Comparison of ENCODE assay signal across 20 mouse cellular contexts in genomic region chr12:71867345-71868240, GRCm38 (mm10). TPM values are rescaled to one million over a fixed set of nuclear protein-coding genes. Genes with fewer than 3 reads are reported as not detected.
DNase-seq lines count a peak whose midpoint lies in the region; ATAC-seq lines count a peak whose summit lies in the region.
"Had no signal": no experiment of that assay in that cellular context is flagged by ENCODE, and none has a peak within 500 bp of the region (broad histone marks: within the 10 kb centered on the region; RNA-seq: fewer than 3 reads in every experiment).

No protein-coding gene starts in this region.

- no peak for DNase-seq in frontal cortex, adult 2 months (ENCODE audit: extremely low spot score in 1 of 2, low spot score in 1 of 2)
- no peak for DNase-seq in heart, adult 18-20 months
- DNase-seq in limb, embryonic 10.5 days (ENCODE audit: low spot score): no peak
- DNase-seq in telencephalon, adult 2 months (ENCODE audit: low read depth, low spot score): peak; percentile 41
- DNase-seq in hindbrain, embryonic 14.5 days (ENCODE audit: low spot score): no peak
- DNase-seq: adrenal gland, postnatal 36 days; cerebellum, adult 9-11 months; midbrain, embryonic 14.5 days; right cerebral cortex, postnatal 25 days; thymus, adult 2 months had no signal

- no peaks in the 10 kb centered on the region for H3K27me3 ChIP-seq in heart, embryonic 16.5 days (ENCODE audit: control insufficient read depth, insufficient read depth, low read length)
- no peaks in the 10 kb centered on the region for H3K27me3 ChIP-seq in limb, embryonic 15.5 days
- no peaks in the 10 kb centered on the region for H3K27me3 ChIP-seq in limb, embryonic 10.5 days (ENCODE audit: low read depth, poor library complexity, severe bottlenecking)
- H3K27me3 ChIP-seq in hindbrain, embryonic 14.5 days (ENCODE audit: control insufficient read depth, insufficient read depth, low read length): no peaks in the 10 kb centered on the region
- H3K27me3 ChIP-seq: embryonic facial prominence, embryonic 12.5 days; forebrain, embryonic 13.5 days; limb, embryonic 13.5 days had no signal

- H3K9me3 ChIP-seq in heart, embryonic 16.5 days (replicated peaks; ENCODE audit: control insufficient read depth, low read length): no peaks in the 10 kb centered on the region
- no peaks in the 10 kb centered on the region for H3K9me3 ChIP-seq in limb, embryonic 15.5 days
- H3K9me3 ChIP-seq in limb, embryonic 10.5 days (replicated peaks): no peaks in the 10 kb centered on the region
- H3K9me3 ChIP-seq in hindbrain, embryonic 14.5 days (ENCODE audit: control insufficient read depth, low read length): no peaks in the 10 kb centered on the region
- H3K9me3 ChIP-seq: embryonic facial prominence, embryonic 12.5 days; forebrain, embryonic 13.5 days; limb, embryonic 13.5 days had no signal

- H3K4me2 ChIP-seq in heart, embryonic 16.5 days (ENCODE audit: low read depth, low read length): no peak overlapping the region
- no peak overlapping the region for H3K4me2 ChIP-seq in limb, embryonic 15.5 days
- no peak overlapping the region for H3K4me2 ChIP-seq in hindbrain, embryonic 14.5 days (replicated peaks)
- H3K4me2 ChIP-seq: embryonic facial prominence, embryonic 12.5 days; forebrain, embryonic 13.5 days; limb, embryonic 13.5 days had no signal

- H3K9ac ChIP-seq in heart, embryonic 16.5 days (ENCODE audit: low read length): no peak overlapping the region
- H3K9ac ChIP-seq in limb, embryonic 15.5 days: no peak overlapping the region
- H3K9ac ChIP-seq in hindbrain, embryonic 14.5 days: no peak overlapping the region
- H3K9ac ChIP-seq: embryonic facial prominence, embryonic 12.5 days; forebrain, embryonic 13.5 days; limb, embryonic 13.5 days; liver, embryonic 14.5 days had no signal

- 74% methylated on average over 9 of the region's 9 CpGs for WGBS in heart, embryonic 16.5 days
- 49% methylated on average over 9 of the region's 9 CpGs for WGBS in limb, embryonic 15.5 days
- WGBS in limb, embryonic 10.5 days: 62% methylated on average over 9 of the region's 9 CpGs
- 85% methylated on average over 9 of the region's 9 CpGs for WGBS in hindbrain, embryonic 14.5 days

- ATAC-seq in frontal cortex, adult (ENCODE audit: low TSS enrichment): peak; percentile 86
- ATAC-seq in heart, embryonic 16.5 days (replicated peaks; ENCODE audit: extremely low read depth, insufficient read depth, low FRiP score): no peak
- no peak for ATAC-seq in limb, embryonic 15.5 days (ENCODE audit: insufficient number of reproducible peaks, low FRiP score, low TSS enrichment, low read depth)
- no peak for ATAC-seq in hindbrain, embryonic 14.5 days (ENCODE audit: low FRiP score)
- ATAC-seq: forebrain, embryonic 13.5 days; hindbrain, postnatal 0 days; intestine, postnatal 0 days had no signal

- no peak overlapping the region for H3K4me3 ChIP-seq in heart, embryonic 16.5 days (ENCODE audit: low read length)
- H3K4me3 ChIP-seq in limb, embryonic 15.5 days: no peak overlapping the region
- no peak overlapping the region for H3K4me3 ChIP-seq in limb, embryonic 10.5 days
- no peak overlapping the region for H3K4me3 ChIP-seq in hindbrain, embryonic 14.5 days (replicated peaks; ENCODE audit: low read length)
- H3K4me3 ChIP-seq: embryonic facial prominence, embryonic 12.5 days; erythroblast, embryonic 14.5 days; forebrain, embryonic 13.5 days; limb, embryonic 13.5 days had no signal

- peak overlapping the region; percentile 33; the same call in 1 of the 2 replicates for H3K27ac ChIP-seq in heart, embryonic 16.5 days (ENCODE audit: low read length)
- 0 out of 2 replicates have a peak overlapping the region, but pooled peaks have one; percentile 12 for H3K27ac ChIP-seq in limb, embryonic 15.5 days
- no peak overlapping the region for H3K27ac ChIP-seq in limb, embryonic 10.5 days
- H3K27ac ChIP-seq in hindbrain, embryonic 14.5 days: no peak overlapping the region
- H3K27ac ChIP-seq: embryonic facial prominence, embryonic 12.5 days; forebrain, embryonic 13.5 days; hindbrain, postnatal 0 days; limb, embryonic 13.5 days; liver, embryonic 14.5 days had no signal

- H3K36me3 ChIP-seq in heart, embryonic 16.5 days (ENCODE audit: control insufficient read depth, insufficient read depth): no peaks in the 10 kb centered on the region
- no peaks in the 10 kb centered on the region for H3K36me3 ChIP-seq in limb, embryonic 15.5 days
- no peaks in the 10 kb centered on the region for H3K36me3 ChIP-seq in limb, embryonic 10.5 days
- H3K36me3 ChIP-seq in hindbrain, embryonic 14.5 days (replicated peaks; ENCODE audit: control insufficient read depth, insufficient read depth): no peaks in the 10 kb centered on the region
- H3K36me3 ChIP-seq: embryonic facial prominence, embryonic 12.5 days; limb, embryonic 13.5 days had no signal

- H3K4me1 ChIP-seq in heart, embryonic 16.5 days (ENCODE audit: control insufficient read depth, insufficient read depth, low read length): peaks cover 55% of the 10 kb centered on the region
- H3K4me1 ChIP-seq in limb, embryonic 15.5 days: peaks cover 46% of the 10 kb centered on the region
- H3K4me1 ChIP-seq in limb, embryonic 10.5 days: peaks cover 56% of the 10 kb centered on the region
- H3K4me1 ChIP-seq in hindbrain, embryonic 14.5 days (replicated peaks; ENCODE audit: control insufficient read depth, insufficient read depth, low read length): 0 out of 2 replicates have a peak, but pooled peaks cover 4% of the 10 kb centered on the region

RNA-seq across cellular contexts. Expression of gene Daam1, which starts 36.7 kb away (rescaled TPM):
- polyA plus RNA-seq in frontal cortex, adult 2 months (2012; rRNA removed): 25.5 and 27.2 TPM in 2 replicates
- polyA plus RNA-seq in heart, embryonic 16.5 days (2015; fragmentation: Nextera tagmentation; extraction: Ambion mirVana): 21.6 and 21.7 TPM in 2 replicates
- 10 to 100 TPM; 61.3 to 70.5 TPM for total RNA-seq in heart, adult 18-20 months (2021)
- 8.3 and 10.5 TPM in 2 replicates for polyA plus RNA-seq in limb, embryonic 15.5 days (2015; fragmentation: Nextera tagmentation; extraction: Ambion mirVana)
- polyA plus RNA-seq in limb, embryonic 10.5 days (2016; fragmentation: Nextera tagmentation; extraction: Ambion mirVana): 4.0 and 5.2 TPM in 2 replicates
- 41.2 and 44.2 TPM in 2 replicates for polyA plus RNA-seq in hindbrain, embryonic 14.5 days (2014; fragmentation: Nextera tagmentation; extraction: Ambion mirVana)

Comparison
In these comparisons a context has a peak if more than half of its experiments do, and no peak if none do; other contexts are left out.
1. H3K27ac ChIP-seq: peak in heart, embryonic 16.5 days (single experiment) and limb, embryonic 15.5 days (single experiment); none in limb, embryonic 10.5 days (single experiment) and hindbrain, embryonic 14.5 days (single experiment).